Mouse (Mus musculus): ENCODE measurements at regions not wholly inside any gene's neighbourhood (a gene's known extent, or its start where the extent isn't known, plus 50 kb on each side); places are given as distances from the start of the nearest gene placed in this dataset.

DNA sequence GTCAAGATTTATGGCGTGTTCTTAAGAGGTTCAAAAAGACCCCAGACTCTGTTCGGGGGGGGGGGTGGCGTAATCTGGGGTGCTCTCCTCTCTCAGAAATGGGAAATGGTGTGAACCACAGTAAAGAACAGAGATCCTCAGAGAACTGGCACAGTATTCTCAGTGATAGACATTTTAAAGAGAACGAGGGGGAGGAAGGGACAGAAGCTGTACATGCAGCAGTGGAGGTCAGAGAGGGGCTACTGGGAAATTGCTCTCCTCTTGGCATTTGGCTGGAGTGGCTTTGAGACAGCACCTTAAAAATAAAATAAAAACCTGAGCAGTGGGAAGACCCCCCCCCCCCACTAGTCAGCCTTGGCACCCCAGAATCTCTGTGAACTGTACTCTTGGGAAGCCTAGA, 210.6 kb upstream of the Bmp2 start:
- Histone ChIP-seq H3K4me3 (no peak overlapping the region), H3K4me1 (peaks cover 21% of the 10 kb centered on the region), H3K36me3 (replicated peaks) (no peaks in the 10 kb centered on the region), H3K9me3 (no peaks in the 10 kb centered on the region), H3K27me3 (replicated peaks; ENCODE audit: low read depth, poor library complexity, severe bottlenecking) (no peaks in the 10 kb centered on the region), H3K27ac (replicated peaks) (no peak overlapping the region)
- DNase-seq (ENCODE audit: low spot score) = no peak
- 80% methylated on average over 4 of the region's 4 CpGs for WGBS

DNA sequence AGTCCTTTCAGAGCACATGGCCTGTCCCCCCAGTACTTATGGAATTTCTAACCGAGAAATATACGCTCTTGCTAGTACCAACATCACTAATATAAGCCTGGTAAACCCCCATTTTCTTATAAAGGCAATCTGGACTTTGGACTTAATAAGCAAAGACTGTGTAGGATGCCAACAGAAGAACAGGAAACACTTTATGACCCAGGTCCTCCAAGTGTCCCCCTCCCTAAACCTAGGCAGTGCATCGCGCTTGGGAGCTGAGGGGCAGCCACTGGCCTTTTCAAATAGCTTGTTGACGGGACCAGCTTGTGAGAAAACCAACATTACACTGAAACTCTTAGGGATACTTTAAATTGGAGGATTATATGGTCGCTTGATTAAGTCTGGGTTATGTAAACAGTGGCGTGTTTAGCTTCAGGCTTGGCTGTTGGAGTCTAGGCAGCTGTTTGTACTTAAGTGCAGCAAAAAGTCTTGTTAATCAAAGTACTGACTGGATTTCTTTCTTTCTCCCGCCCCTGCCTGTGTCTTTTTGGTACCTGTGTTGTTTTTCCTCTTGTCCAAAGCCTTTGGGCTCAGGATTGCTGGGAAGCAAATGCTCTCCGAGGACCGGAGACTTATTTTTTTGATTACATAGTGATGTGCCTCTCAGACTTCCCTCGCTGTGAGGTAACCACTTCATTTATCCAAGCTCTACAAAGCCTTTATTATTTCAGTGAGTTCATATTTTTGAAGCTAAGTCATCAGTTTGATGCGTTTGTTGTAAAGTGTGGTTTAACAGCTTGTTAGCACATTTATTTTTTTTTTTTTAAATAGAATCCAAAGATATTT, 205.8 kb upstream of the Bmp2 start:
- Histone ChIP-seq H3K27ac (replicated peaks) (peak overlapping the region; percentile 60; the same call in 1 of the 2 replicates), H3K36me3 (replicated peaks) (no peaks in the 10 kb centered on the region), H3K4me1 (peaks cover 28% of the 10 kb centered on the region), H3K4me3 (no peak overlapping the region), H3K27me3 (replicated peaks; ENCODE audit: low read depth, poor library complexity, severe bottlenecking) (peaks cover 13% of the 10 kb centered on the region; the same call in 1 of the 2 replicates), H3K9me3 (no peaks in the 10 kb centered on the region)
- 33% methylated on average over 12 of the region's 12 CpGs for WGBS
- peak; percentile 38 for DNase-seq (ENCODE audit: low spot score)

- H3K27me3 ChIP-seq (replicated peaks; ENCODE audit: low read depth, poor library complexity, severe bottlenecking) = peaks cover 15% of the 10 kb centered on the region; the same call in 1 of the 2 replicates
- WGBS = 23% methylated on average over 4 of the region's 4 CpGs
These were observed 205.1 kb upstream of the Bmp2 start for GRCm38 (mm10) chr2:133346789-133347424.

GRCm38 (mm10) chr2:133351306-133351705, 200.7 kb upstream of the Bmp2 start:
- Histone ChIP-seq H3K27me3 (replicated peaks; ENCODE audit: low read depth, poor library complexity, severe bottlenecking) (peaks cover 19% of the 10 kb centered on the region; the same call in 1 of the 2 replicates), H3K36me3 (replicated peaks) (no peaks in the 10 kb centered on the region), H3K27ac (replicated peaks) (no peak overlapping the region), H3K4me3 (no peak overlapping the region), H3K4me1 (peaks cover 14% of the 10 kb centered on the region), H3K9me3 (no peaks in the 10 kb centered on the region)
- no peak for DNase-seq (ENCODE audit: low spot score)
- 82% methylated on average over 3 of the region's 3 CpGs for WGBS

More at GRCm38 (mm10) chr2:133346789-133347424, 205.1 kb upstream of the Bmp2 start:
- Histone ChIP-seq H3K4me1 (peaks cover 24% of the 10 kb centered on the region), H3K36me3 (replicated peaks) (no peaks in the 10 kb centered on the region), H3K27ac (replicated peaks) (peak overlapping the region; percentile 60), H3K4me3 (no peak overlapping the region), H3K9me3 (no peaks in the 10 kb centered on the region)
- peak; percentile 26 for DNase-seq (ENCODE audit: low spot score)

- H3K27me3 ChIP-seq (replicated peaks; ENCODE audit: low read depth, poor library complexity, severe bottlenecking) = peaks cover 19% of the 10 kb centered on the region; the same call in 1 of the 2 replicates
These were observed 199.2 kb upstream of the Bmp2 start for GRCm38 (mm10) chr2:133352800-133353199.

DNA sequence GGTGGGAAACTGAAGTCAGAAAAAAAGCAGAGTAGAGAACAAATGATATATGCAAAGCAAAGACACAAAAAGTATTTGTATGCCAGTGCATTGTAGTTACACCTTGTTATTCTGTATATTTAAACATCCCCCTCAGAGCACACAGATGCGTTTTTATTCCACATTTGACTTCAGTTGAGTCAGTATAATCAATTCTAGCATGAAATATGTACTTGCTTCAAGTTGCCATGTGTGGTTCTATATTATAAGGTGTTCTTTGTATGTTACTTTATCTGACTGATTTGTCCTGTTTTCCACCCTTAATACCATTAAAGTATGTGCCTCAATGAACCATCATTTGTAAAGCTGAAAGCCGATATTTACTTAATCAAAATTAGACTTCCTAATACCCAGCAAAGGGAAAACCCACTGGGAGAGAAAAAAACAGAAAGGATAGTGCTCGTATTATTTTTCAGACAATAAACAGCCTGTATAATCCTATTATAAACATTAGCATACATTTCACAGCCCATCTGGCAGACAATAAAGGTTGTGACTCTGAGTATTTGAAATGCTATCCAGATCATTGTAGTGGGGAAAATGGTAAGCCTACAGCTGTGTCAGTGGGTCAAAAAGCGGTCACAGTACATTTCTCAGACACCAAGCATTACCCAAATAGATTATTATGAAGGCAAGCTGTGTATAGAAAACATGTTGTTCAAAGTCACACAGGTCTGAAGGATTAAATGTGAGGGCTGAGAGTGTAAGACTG, 189.1 kb upstream of the Bmp2 start:
- Histone ChIP-seq H3K36me3 (replicated peaks) (no peaks in the 10 kb centered on the region), H3K27me3 (replicated peaks; ENCODE audit: low read depth, poor library complexity, severe bottlenecking) (peaks cover 13% of the 10 kb centered on the region; the same call in 1 of the 2 replicates), H3K27ac (replicated peaks) (no peak overlapping the region), H3K4me1 (no peaks in the 10 kb centered on the region), H3K4me3 (no peak overlapping the region), H3K9me3 (no peaks in the 10 kb centered on the region)
- DNase-seq (ENCODE audit: low spot score) = no peak
- 66% methylated on average over 4 of the region's 4 CpGs for WGBS

More at GRCm38 (mm10) chr2:133352800-133353199, 199.2 kb upstream of the Bmp2 start:
- no peak overlapping the region for H3K27ac ChIP-seq (replicated peaks)
- 0 out of 2 replicates have a peak, but pooled peaks cover 3% of the 10 kb centered on the region for H3K4me1 ChIP-seq
- H3K36me3 ChIP-seq (replicated peaks) = no peaks in the 10 kb centered on the region
- WGBS = 88% methylated on average over 3 of the region's 3 CpGs
- H3K4me3 ChIP-seq = no peak overlapping the region
- no peak for DNase-seq (ENCODE audit: low spot score)
- no peaks in the 10 kb centered on the region for H3K9me3 ChIP-seq

DNA sequence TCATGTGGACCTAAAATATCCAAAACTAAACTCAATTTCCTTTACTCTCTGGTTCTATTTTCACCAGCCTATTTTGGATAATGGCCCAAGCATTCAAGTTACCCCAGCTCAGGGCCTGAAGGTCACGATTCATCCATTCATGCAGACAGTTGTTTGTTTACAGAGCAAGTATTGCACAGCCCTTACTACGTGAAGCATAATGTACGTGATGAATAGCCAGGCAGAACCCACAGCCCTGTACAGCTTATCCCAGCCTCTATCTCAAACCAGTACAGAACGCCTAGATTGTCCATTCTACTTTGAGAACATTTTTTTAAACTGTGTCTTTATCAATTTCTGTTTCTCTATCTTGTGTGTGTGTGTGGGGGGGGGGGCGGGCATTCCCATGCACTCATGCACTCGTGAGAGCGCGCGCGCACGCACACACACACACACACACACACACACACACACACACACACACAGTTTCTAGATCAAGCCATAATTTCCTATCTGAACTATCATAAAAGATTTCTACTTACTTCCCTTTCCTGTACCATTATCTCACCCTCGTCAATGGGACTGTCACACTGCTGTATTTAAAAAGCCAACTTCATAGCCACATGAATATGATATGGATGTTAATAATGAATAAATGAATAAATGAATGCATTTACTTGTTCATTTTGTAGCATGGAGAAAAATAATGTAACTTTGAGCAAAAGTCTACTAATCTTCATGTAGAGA, 180.3 kb upstream of the Bmp2 start:
- Histone ChIP-seq H3K27me3 (replicated peaks; ENCODE audit: low read depth, poor library complexity, severe bottlenecking) (no peaks in the 10 kb centered on the region), H3K36me3 (replicated peaks) (no peaks in the 10 kb centered on the region), H3K9me3 (no peaks in the 10 kb centered on the region), H3K4me3 (no peak overlapping the region), H3K4me1 (peaks cover 25% of the 10 kb centered on the region), H3K27ac (replicated peaks) (no peak overlapping the region)
- DNase-seq (ENCODE audit: low spot score) = no peak
- WGBS = 86% methylated on average over 12 of the region's 12 CpGs

DNA sequence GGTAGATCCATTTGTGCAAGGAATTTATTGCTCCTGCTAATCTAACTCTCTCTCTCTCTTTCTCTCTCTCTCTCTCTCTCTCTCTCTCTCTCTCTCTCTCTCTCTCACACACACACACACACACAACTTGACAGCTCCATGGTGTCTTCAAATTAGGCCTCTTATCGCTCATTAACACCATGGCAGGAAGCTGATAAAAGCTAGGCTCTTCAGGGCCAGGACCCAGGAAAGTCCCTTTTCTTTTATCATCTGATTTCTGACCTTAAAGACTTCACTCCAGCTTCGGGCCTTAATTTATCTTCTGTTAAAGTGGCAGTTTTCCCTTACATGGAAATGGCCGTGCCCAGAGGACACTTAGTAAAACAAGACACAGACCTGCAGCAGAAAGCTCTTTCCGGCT, 178.4 kb upstream of the Bmp2 start:
- Histone ChIP-seq H3K36me3 (replicated peaks) (no peaks in the 10 kb centered on the region), H3K9me3 (no peaks in the 10 kb centered on the region), H3K4me3 (no peak overlapping the region), H3K4me1 (peaks cover 25% of the 10 kb centered on the region), H3K27ac (replicated peaks) (peak overlapping the region; percentile 11), H3K27me3 (replicated peaks; ENCODE audit: low read depth, poor library complexity, severe bottlenecking) (no peaks in the 10 kb centered on the region)
- no peak for DNase-seq (ENCODE audit: low spot score)
- WGBS = 39% methylated on average over 4 of the region's 4 CpGs

DNA sequence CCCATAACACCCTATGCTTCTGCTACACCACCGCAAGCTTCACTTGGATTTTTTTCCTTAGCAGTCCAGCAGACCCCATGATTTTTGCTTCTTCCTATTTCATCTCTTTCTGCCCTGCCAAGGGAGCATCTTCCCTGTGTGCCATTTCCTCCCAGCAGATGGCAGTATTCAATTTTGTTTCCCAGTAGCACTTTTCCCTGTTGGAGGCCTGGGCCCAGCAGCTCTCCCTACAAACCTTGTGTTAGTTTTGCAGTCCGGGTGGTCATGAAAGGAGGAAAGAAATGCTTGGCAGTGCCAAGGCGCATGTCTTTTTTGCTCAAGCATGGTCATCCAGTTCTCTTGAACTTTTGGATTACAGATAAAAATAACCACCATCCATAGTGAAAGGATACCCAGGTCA, 170.9 kb upstream of the Bmp2 start:
- whole genome bisulfite sequencing = 80% methylated on average over 3 of the region's 3 CpGs
- Histone ChIP-seq H3K27ac (replicated peaks) (no peak overlapping the region), H3K9me3 (no peaks in the 10 kb centered on the region), H3K4me1 (no peaks in the 10 kb centered on the region), H3K4me3 (no peak overlapping the region), H3K27me3 (replicated peaks; ENCODE audit: low read depth, poor library complexity, severe bottlenecking) (no peaks in the 10 kb centered on the region), H3K36me3 (replicated peaks) (no peaks in the 10 kb centered on the region)
- DNase-seq (ENCODE audit: low spot score) = peak; percentile 44

GRCm38 (mm10) chr2:133383135-133383920, 168.6 kb upstream of the Bmp2 start:
- no peaks in the 10 kb centered on the region for H3K4me1 ChIP-seq
- H3K27ac ChIP-seq (replicated peaks) = no peak overlapping the region
- no peaks in the 10 kb centered on the region for H3K9me3 ChIP-seq
- no peak overlapping the region for H3K4me3 ChIP-seq
- no peak for DNase-seq (ENCODE audit: low spot score)
- no peaks in the 10 kb centered on the region for H3K27me3 ChIP-seq (replicated peaks; ENCODE audit: low read depth, poor library complexity, severe bottlenecking)
- WGBS = 94% methylated on average over 3 of the region's 3 CpGs
- H3K36me3 ChIP-seq (replicated peaks) = no peaks in the 10 kb centered on the region

GRCm38 (mm10) chr2:133385297-133385696, 166.7 kb upstream of the Bmp2 start:
- H3K4me1 ChIP-seq = no peaks in the 10 kb centered on the region
- H3K9me3 ChIP-seq = no peaks in the 10 kb centered on the region
- 82% methylated on average over 2 of the region's 2 CpGs for WGBS
- H3K4me3 ChIP-seq = no peak overlapping the region
- H3K27ac ChIP-seq (replicated peaks) = no peak overlapping the region
- H3K36me3 ChIP-seq (replicated peaks) = no peaks in the 10 kb centered on the region
- no peak for DNase-seq (ENCODE audit: low spot score)
- no peaks in the 10 kb centered on the region for H3K27me3 ChIP-seq (replicated peaks; ENCODE audit: low read depth, poor library complexity, severe bottlenecking)
